Mouse (Mus musculus) MEL (cell line): ENCODE data around the gene Chsy1. TPM values are rescaled to one million over a fixed set of nuclear protein-coding genes. Genes with fewer than 3 reads are reported as not detected.

ENCODE experiments used
- DNase-seq: peaks from one replicate; pipeline ENCODE4 v3.0.0; 2011; ENCODE audit warnings: low read depth, low spot score
- H3K27ac ChIP-seq: 2 replicates; pipeline ENCODE4 v1.5.1; 2012; ENCODE audit warnings: low read depth, mild to moderate bottlenecking, control low read depth, low read length, moderate library complexity; ENCODE audit not compliant: control insufficient read depth
- H3K27me3 ChIP-seq, 2 experiments: fragments of 150-350 bp in 1 of 2; sonication (generic) in 1 of 2; 2 replicates each; pipeline ENCODE4 v1.6.1; 2012; ENCODE audit warnings: low read length in 2 of 2, mild to moderate bottlenecking in 2 of 2, improper control_type of control experiment in 1 of 2, moderate library complexity in 1 of 2; ENCODE audit not compliant: insufficient read depth in 2 of 2, control insufficient read depth in 1 of 2
- H3K36me3 ChIP-seq, 2 experiments: 2 replicates each; pipeline ENCODE4 v1.6.1; 2012 to 2014; ENCODE audit warnings: low read length in 2 of 2, improper control_type of control experiment in 1 of 2, inconsistent platforms in 1 of 2, mild to moderate bottlenecking in 1 of 2; ENCODE audit not compliant: insufficient read depth in 2 of 2, control insufficient read depth in 1 of 2
- H3K4me1 ChIP-seq, 2 experiments: fragments of 150-350 bp in 1 of 2; sonication (generic) in 1 of 2; 2 replicates each; pipeline ENCODE4 v1.6.1; 2012; ENCODE audit warnings: low read length in 2 of 2, improper control_type of control experiment in 1 of 2, mild to moderate bottlenecking in 1 of 2; ENCODE audit not compliant: insufficient read depth in 2 of 2, control insufficient read depth in 1 of 2
- H3K4me3 ChIP-seq, 2 experiments: fragments of 150-350 bp in 1 of 2; sonication (generic) in 1 of 2; 2 replicates each; pipeline ENCODE4 v1.5.1; 2012; ENCODE audit warnings: low read depth in 2 of 2, low read length in 2 of 2, mild to moderate bottlenecking in 2 of 2, moderate library complexity in 2 of 2, control low read depth in 1 of 2, improper control_type of control experiment in 1 of 2; ENCODE audit not compliant: control insufficient read depth in 1 of 2, insufficient read depth in 1 of 2
- H3K79me2 ChIP-seq: 2 replicates; pipeline ENCODE4 v1.6.1; 2012; ENCODE audit warnings: mild to moderate bottlenecking, low read length, moderate library complexity; ENCODE audit not compliant: control insufficient read depth, poor library complexity, insufficient read depth
- H3K9ac ChIP-seq: 2 replicates; pipeline ENCODE4 v1.6.1; 2012; ENCODE audit warnings: low read depth, mild to moderate bottlenecking, control low read depth, low read length, moderate library complexity; ENCODE audit not compliant: control insufficient read depth, poor library complexity, severe bottlenecking
- H3K9me3 ChIP-seq: fragments of 150-350 bp; sonication (generic); replicated peaks from 2 replicates; pipeline ENCODE4 v1.6.1; 2012; ENCODE audit warnings: mild to moderate bottlenecking, low read length, improper control_type of control experiment, moderate library complexity; ENCODE audit not compliant: insufficient read depth
- ELF1 ChIP-seq: IDR thresholded peaks from 2 replicates; pipeline ENCODE4 v1.6.1; 2014; ENCODE audit warnings: low read depth, mild to moderate bottlenecking, inconsistent platforms, low read length, improper control_type of control experiment, moderate library complexity
- ETS1 ChIP-seq: IDR thresholded peaks from 2 replicates; pipeline ENCODE4 v1.6.1; 2012; ENCODE audit warnings: low read depth, mild to moderate bottlenecking, inconsistent platforms, low read length, improper control_type of control experiment, moderate library complexity
- GABPA ChIP-seq: IDR thresholded peaks from 2 replicates; pipeline ENCODE4 v1.6.1; 2012; ENCODE audit warnings: low read depth, mild to moderate bottlenecking, inconsistent platforms, low read length, improper control_type of control experiment, moderate library complexity
- KAT2A ChIP-seq: conservative IDR thresholded peaks from 2 replicates; pipeline ENCODE4 v1.6.1; 2012; ENCODE audit warnings: low read depth, low read length, improper control_type of control experiment, inconsistent platforms
- POLR2AphosphoS5 ChIP-seq: IDR thresholded peaks from 2 replicates; pipeline ENCODE4 v1.6.1; 2012; ENCODE audit warnings: low read depth, borderline replicate concordance, mild to moderate bottlenecking, inconsistent platforms, low read length, moderate library complexity, mixed read lengths
- RAD21 ChIP-seq: IDR thresholded peaks from 2 replicates; pipeline ENCODE4 v1.6.1; 2011; ENCODE audit warnings: mild to moderate bottlenecking, low read depth, low read length, improper control_type of control experiment
- SIN3A ChIP-seq: IDR thresholded peaks from 2 replicates; pipeline ENCODE4 v1.6.1; 2012; ENCODE audit warnings: low read length, improper control_type of control experiment, inconsistent platforms
- SMC3 ChIP-seq: IDR thresholded peaks from 2 replicates; pipeline ENCODE4 v1.6.1; 2011; ENCODE audit warnings: low read depth, low read length, improper control_type of control experiment
- UBTF ChIP-seq: IDR thresholded peaks from 2 replicates; pipeline ENCODE4 v1.6.1; 2012; ENCODE audit warnings: low read depth, mild to moderate bottlenecking, inconsistent platforms, low read length, improper control_type of control experiment, moderate library complexity, borderline replicate concordance; ENCODE audit not compliant: insufficient read depth
- USF1 ChIP-seq: IDR thresholded peaks from 2 replicates; pipeline ENCODE4 v1.6.1; 2014; ENCODE audit warnings: low read depth, mild to moderate bottlenecking, inconsistent platforms, low read length, improper control_type of control experiment, moderate library complexity
- ZKSCAN1 ChIP-seq: IDR thresholded peaks from 2 replicates; pipeline ENCODE4 v1.6.1; 2012; ENCODE audit warnings: low read depth, mild to moderate bottlenecking, inconsistent platforms, low read length, improper control_type of control experiment, moderate library complexity
- ZMIZ1 ChIP-seq: IDR thresholded peaks from 2 replicates; pipeline ENCODE4 v1.6.1; 2012; ENCODE audit warnings: low read depth, mild to moderate bottlenecking, inconsistent platforms, low read length, improper control_type of control experiment, moderate library complexity
- ZNF384 ChIP-seq: IDR thresholded peaks from 2 replicates; pipeline ENCODE4 v1.6.1; 2012; ENCODE audit warnings: low read depth, mild to moderate bottlenecking, inconsistent platforms, low read length, improper control_type of control experiment
- polyA plus RNA-seq, 2 experiments: library from polyadenylated mRNA; stranded (reverse) in 1 of 2; unstranded in 1 of 2; fragments of >175 nt in 1 of 2; fragments of >200 nt in 1 of 2; gene quantifications; 2 replicates each; pipeline versions ENCODE4 v1.2.1 to v1.2.4; 2012; ENCODE audit warnings: low replicate concordance in 2 of 2, low read depth in 1 of 2; ENCODE audit not compliant: insufficient read length in 2 of 2, insufficient read depth in 1 of 2, missing spikeins in 1 of 2
- total RNA-seq: library from RNA; depleted of rRNA; stranded (reverse); fragments of 300-350 nt; gene quantifications from 2 replicates; pipeline ENCODE4 v1.2.3, GENCODE M21; 2012

Gene Chsy1
- total and polyA plus RNA-seq, 3 experiments, result 8.5 to 10.3 TPM; not detected in 1

DNA sequence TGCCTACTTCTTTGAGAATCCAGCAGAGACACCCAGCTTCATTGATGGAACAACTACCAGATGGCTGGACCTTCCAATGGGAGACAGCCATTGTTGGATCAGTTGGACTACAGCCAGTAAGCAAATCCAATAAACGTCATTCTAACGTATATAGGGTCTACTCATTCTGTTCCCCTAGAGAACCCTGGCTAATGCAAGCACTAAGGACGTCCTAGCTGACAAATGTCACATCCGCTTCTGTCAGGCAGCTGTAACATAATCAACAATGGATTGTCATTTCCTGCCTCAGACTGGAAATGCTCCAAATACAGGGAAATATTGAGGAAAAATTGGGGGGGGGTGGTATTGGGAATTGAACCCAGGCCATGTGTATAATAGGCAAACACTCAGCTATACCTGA is 3.5 kb upstream of the Chsy1 start:
- TF ChIP-seq USF1 (no peak), UBTF (no peak), ZKSCAN1 (no peak)
- TF ChIP-seq, all 39 proteins: peak for 0
- Histone ChIP-seq H3K79me2 (peaks cover 8% of the 10 kb centered on the region), H3K4me1 (peaks cover 1 to 12% of the 10 kb centered on the region in 2 experiments), H3K27ac (no peak overlapping the region), H3K4me3 (no peak overlapping the region), H3K27me3 (no peaks in the 10 kb centered on the region), H3K9ac (no peak overlapping the region), H3K36me3 (peaks cover 0 to 3% of the 10 kb centered on the region in 2 experiments; a peak in 1 of 4 replicates), H3K9me3 (no peaks in the 10 kb centered on the region)
- DNase-seq, result no peak

- H3K9ac ChIP-seq, result no peak overlapping the region
Observed at GRCm38 (mm10) chr7:66106581-66107056, 2.7 kb upstream of the Chsy1 start.

DNA sequence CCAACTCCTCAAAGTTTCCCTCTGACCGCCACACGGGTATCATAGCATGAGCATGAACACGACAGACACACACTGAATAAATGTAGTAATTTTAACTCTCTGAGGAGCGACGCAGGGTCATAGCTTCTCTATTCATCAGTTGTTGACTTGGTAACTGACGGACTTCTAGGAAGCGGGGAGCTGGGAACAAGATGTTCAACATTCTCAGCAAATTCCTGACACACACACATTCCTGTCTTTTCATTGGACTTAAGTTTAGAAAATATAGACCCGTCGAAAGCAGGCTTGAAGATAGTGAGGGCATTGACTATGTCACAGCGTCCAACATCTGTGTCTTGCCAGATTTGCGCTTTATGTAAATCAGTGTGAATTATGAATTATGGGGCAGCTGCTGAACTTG is 2.1 kb upstream of the Chsy1 start:
- H3K27me3 ChIP-seq, result no peaks in the 10 kb centered on the region
- DNase-seq, result no peak
- no peak for TF ChIP-seq SMC3
- TF ChIP-seq POLR2AphosphoS5, result no peak
- TF ChIP-seq ZNF384, result no peak
- TF ChIP-seq KAT2A, result no peak
- no peak for TF ChIP-seq ETS1
- no peak for TF ChIP-seq SIN3A
- no peak for TF ChIP-seq GABPA
- TF ChIP-seq ZMIZ1, result no peak
- TF ChIP-seq RAD21, result no peak

More at GRCm38 (mm10) chr7:66106581-66107056, 2.7 kb upstream of the Chsy1 start:
- Histone ChIP-seq H3K36me3 (peaks cover 0 to 7% of the 10 kb centered on the region in 2 experiments; a peak in 2 of 4 replicates), H3K9me3 (no peaks in the 10 kb centered on the region), H3K4me1 (peaks cover 2 to 14% of the 10 kb centered on the region in 2 experiments), H3K79me2 (peaks cover 12% of the 10 kb centered on the region), H3K27ac (no peak overlapping the region), H3K27me3 (no peaks in the 10 kb centered on the region), H3K4me3 (no peak overlapping the region)
- DNase-seq, result peak; percentile 46
- no peak for TF ChIP-seq ELF1

More for the DNA sequence above, 2.1 kb upstream of the Chsy1 start:
- no peak overlapping the region for H3K4me3 ChIP-seq
- H3K36me3 ChIP-seq, result peaks cover 0 to 9% of the 10 kb centered on the region in 2 experiments; a peak in 2 of 4 replicates
- H3K27ac ChIP-seq, result no peak overlapping the region
- peaks cover 2 to 14% of the 10 kb centered on the region in 2 experiments for H3K4me1 ChIP-seq
- no peak overlapping the region for H3K9ac ChIP-seq
- peaks cover 12% of the 10 kb centered on the region for H3K79me2 ChIP-seq
- H3K9me3 ChIP-seq, result no peaks in the 10 kb centered on the region
